Mouse (Mus musculus) MEL (cell line): ENCODE results near the gene Angpt4.

Experiments used
- CHD1 ChIP-seq: IDR thresholded peaks from 2 replicates; pipeline ENCODE4 v1.6.1; 2012; ENCODE audit warnings: low read depth, mild to moderate bottlenecking, inconsistent platforms, low read length, improper control_type of control experiment
- CTCF ChIP-seq, 3 experiments: IDR thresholded peaks in 2 of 3; conservative IDR thresholded peaks in 1 of 3; 2 replicates each; pipeline ENCODE4 v1.5.1; 2011 to 2012; ENCODE audit warnings: low read length in 3 of 3, low read depth in 2 of 3, mild to moderate bottlenecking in 2 of 3, improper control_type of control experiment in 1 of 3, inconsistent platforms in 1 of 3, mixed read lengths in 1 of 3, moderate library complexity in 1 of 3; ENCODE audit not compliant: control insufficient read depth in 1 of 3, insufficient read depth in 1 of 3, poor library complexity in 1 of 3, severe bottlenecking in 1 of 3
- E2F4 ChIP-seq: IDR thresholded peaks from 2 replicates; pipeline ENCODE4 v1.6.1; 2011; ENCODE audit warnings: low read depth, low read length, improper control_type of control experiment, borderline replicate concordance
- ETS1 ChIP-seq: IDR thresholded peaks from 2 replicates; pipeline ENCODE4 v1.6.1; 2012; ENCODE audit warnings: low read depth, mild to moderate bottlenecking, inconsistent platforms, low read length, improper control_type of control experiment, moderate library complexity
- MAFK ChIP-seq: IDR thresholded peaks from 2 replicates; pipeline ENCODE4 v1.6.1; 2011; ENCODE audit warnings: low read depth, mild to moderate bottlenecking, low read length, improper control_type of control experiment, borderline replicate concordance
- MEF2A ChIP-seq: IDR thresholded peaks from 2 replicates; pipeline ENCODE4 v1.6.1; 2014; ENCODE audit warnings: low read depth, mild to moderate bottlenecking, inconsistent platforms, low read length, improper control_type of control experiment; ENCODE audit not compliant: poor library complexity, insufficient replicate concordance, severe bottlenecking; ENCODE audit errors: extremely low read depth
- POLR2A ChIP-seq, 2 experiments: IDR thresholded peaks; 2 replicates each; pipeline ENCODE4 v1.6.1; 2011 to 2012; ENCODE audit warnings: low read length in 2 of 2, mild to moderate bottlenecking in 2 of 2, control low read depth in 1 of 2, improper control_type of control experiment in 1 of 2, low read depth in 1 of 2, moderate library complexity in 1 of 2; ENCODE audit not compliant: control insufficient read depth in 1 of 2, insufficient read depth in 1 of 2, poor library complexity in 1 of 2
- TAL1 ChIP-seq: IDR thresholded peaks from 2 replicates; pipeline ENCODE4 v1.6.1; 2012; ENCODE audit warnings: mild to moderate bottlenecking, inconsistent platforms, low read length, moderate library complexity, mixed read lengths
- ZKSCAN1 ChIP-seq: IDR thresholded peaks from 2 replicates; pipeline ENCODE4 v1.6.1; 2012; ENCODE audit warnings: low read depth, mild to moderate bottlenecking, inconsistent platforms, low read length, improper control_type of control experiment, moderate library complexity
- ZNF384 ChIP-seq: IDR thresholded peaks from 2 replicates; pipeline ENCODE4 v1.6.1; 2012; ENCODE audit warnings: low read depth, mild to moderate bottlenecking, inconsistent platforms, low read length, improper control_type of control experiment

GRCm38 (mm10) chr2:151895911-151896310 lies 15.1 kb upstream of the Angpt4 start:
- TF ChIP-seq ETS1 (no peak), MAFK (no peak), ZNF384 (no peak), E2F4 (no peak), ZKSCAN1 (no peak), POLR2A (IDR thresholded peaks at IDR 0.05; ENCODE audit: control insufficient read depth in 1 of 2, insufficient read depth in 1 of 2, low read depth in 1 of 2, low read length in 2 of 2, poor library complexity in 1 of 2) (no peak), MEF2A (no peak), TAL1 (no peak), CTCF (IDR thresholded peaks at IDR 0.05 in 2 of 3, conservative IDR thresholded peaks at IDR 0.05 in 1 of 3; ENCODE audit: control insufficient read depth in 1 of 3, insufficient read depth in 1 of 3, low read depth in 2 of 3, low read length in 3 of 3, poor library complexity in 1 of 3, severe bottlenecking in 1 of 3) (no peak), CHD1 (no peak)
